Mouse (Mus musculus): ENCODE measurements around the gene Acta1. TPM values are rescaled to one million over a fixed set of nuclear protein-coding genes. Genes with fewer than 3 reads are reported as not detected.

Gene Acta1
- polyA plus RNA-seq, 1 experiment from 2014 or later, result 9.0 TPM

GRCm38 (mm10) chr8:123895680-123896365 lies 1.3 kb upstream of the Acta1 start:
- Histone ChIP-seq H3K9me3 (no peaks in the 10 kb centered on the region), H3K9ac (no peak overlapping the region), H3K27me3 (peaks cover 58% of the 10 kb centered on the region), H3K4me3 (no peak overlapping the region), H3K4me1 (0 out of 2 replicates have a peak, but pooled peaks cover 3% of the 10 kb centered on the region), H3K36me3 (peaks cover 18% of the 10 kb centered on the region; the same call in 1 of the 2 replicates), H3K4me2 (no peak overlapping the region), H3K27ac (no peak overlapping the region)
- ATAC-seq (ENCODE audit: borderline replicate concordance, extremely low read depth, low FRiP score, low TSS enrichment), result no peak
- WGBS, result 66% methylated on average over 9 of the region's 9 CpGs

GRCm38 (mm10) chr8:123895230-123895629 lies 679 bp upstream of the Acta1 start:
- H3K4me3 ChIP-seq, result no peak overlapping the region
- no peak overlapping the region for H3K9ac ChIP-seq
- no peaks in the 10 kb centered on the region for H3K9me3 ChIP-seq
- H3K27me3 ChIP-seq, result peaks cover 64% of the 10 kb centered on the region
- no peak overlapping the region for H3K4me2 ChIP-seq
- H3K27ac ChIP-seq, result no peak overlapping the region
- ATAC-seq (ENCODE audit: borderline replicate concordance, extremely low read depth, low FRiP score, low TSS enrichment), result no peak
- H3K36me3 ChIP-seq, result peaks cover 12% of the 10 kb centered on the region; the same call in 1 of the 2 replicates
- H3K4me1 ChIP-seq, result 0 out of 2 replicates have a peak, but pooled peaks cover 3% of the 10 kb centered on the region
- WGBS, result 73% methylated on average over 4 of the region's 4 CpGs

GRCm38 (mm10) chr8:123893413-123893812 lies 1.1 kb downstream of the Acta1 start:
- WGBS, result 72% methylated on average over 11 of the region's 11 CpGs
- Histone ChIP-seq H3K9me3 (no peaks in the 10 kb centered on the region), H3K27ac (no peak overlapping the region), H3K4me3 (no peak overlapping the region), H3K36me3 (no peaks in the 10 kb centered on the region), H3K4me2 (no peak overlapping the region), H3K4me1 (0 out of 2 replicates have a peak, but pooled peaks cover 3% of the 10 kb centered on the region), H3K27me3 (peaks cover 72% of the 10 kb centered on the region), H3K9ac (no peak overlapping the region)
- ATAC-seq (ENCODE audit: borderline replicate concordance, extremely low read depth, low FRiP score, low TSS enrichment), result no peak

- no peak overlapping the region for H3K4me3 ChIP-seq
- H3K4me1 ChIP-seq, result 0 out of 2 replicates have a peak, but pooled peaks cover 3% of the 10 kb centered on the region
- no peak for ATAC-seq (ENCODE audit: borderline replicate concordance, extremely low read depth, low FRiP score, low TSS enrichment)
- no peak overlapping the region for H3K27ac ChIP-seq
- H3K4me2 ChIP-seq, result no peak overlapping the region
- no peaks in the 10 kb centered on the region for H3K9me3 ChIP-seq
- WGBS, result 12% methylated on average over 30 of the region's 30 CpGs
- no peaks in the 10 kb centered on the region for H3K36me3 ChIP-seq
- H3K9ac ChIP-seq, result no peak overlapping the region
- H3K27me3 ChIP-seq, result peaks cover 72% of the 10 kb centered on the region
Measured at GRCm38 (mm10) chr8:123892586-123893155, 1.9 kb downstream of the Acta1 start.

GRCm38 (mm10) chr8:123891883-123892585 lies 2.5 kb downstream of the Acta1 start:
- no peaks in the 10 kb centered on the region for H3K9me3 ChIP-seq
- ATAC-seq (ENCODE audit: borderline replicate concordance, extremely low read depth, low FRiP score, low TSS enrichment), result no peak
- peaks cover 72% of the 10 kb centered on the region for H3K27me3 ChIP-seq
- 0 out of 2 replicates have a peak, but pooled peaks cover 3% of the 10 kb centered on the region for H3K4me1 ChIP-seq
- H3K4me2 ChIP-seq, result no peak overlapping the region; the same call in 1 of the 2 replicates
- H3K27ac ChIP-seq, result no peak overlapping the region
- WGBS, result 1% methylated on average over 49 of the region's 49 CpGs
- no peak overlapping the region for H3K9ac ChIP-seq
- H3K36me3 ChIP-seq, result no peaks in the 10 kb centered on the region
- H3K4me3 ChIP-seq, result no peak overlapping the region

- 0 out of 2 replicates have a peak, but pooled peaks cover 3% of the 10 kb centered on the region for H3K4me1 ChIP-seq
- H3K4me3 ChIP-seq, result no peak overlapping the region
- no peaks in the 10 kb centered on the region for H3K36me3 ChIP-seq
- 2% methylated on average over 11 of the region's 11 CpGs for WGBS
- H3K27ac ChIP-seq, result no peak overlapping the region
- no peaks in the 10 kb centered on the region for H3K9me3 ChIP-seq
- ATAC-seq (ENCODE audit: borderline replicate concordance, extremely low read depth, low FRiP score, low TSS enrichment), result no peak
- no peak overlapping the region for H3K4me2 ChIP-seq
- peaks cover 71% of the 10 kb centered on the region for H3K27me3 ChIP-seq
- H3K9ac ChIP-seq, result no peak overlapping the region
Measured at GRCm38 (mm10) chr8:123891271-123891670, 3.3 kb downstream of the Acta1 start.

- ATAC-seq (ENCODE audit: borderline replicate concordance, extremely low read depth, low FRiP score, low TSS enrichment), result no peak
- H3K4me1 ChIP-seq, result 0 out of 2 replicates have a peak, but pooled peaks cover 3% of the 10 kb centered on the region
- H3K9me3 ChIP-seq, result no peaks in the 10 kb centered on the region
- 57% methylated on average over 4 of the region's 4 CpGs for WGBS
- peaks cover 63% of the 10 kb centered on the region for H3K27me3 ChIP-seq
- H3K4me2 ChIP-seq, result no peak overlapping the region
- no peaks in the 10 kb centered on the region for H3K36me3 ChIP-seq
- no peak overlapping the region for H3K9ac ChIP-seq
- no peak overlapping the region for H3K27ac ChIP-seq
- H3K4me3 ChIP-seq, result no peak overlapping the region
Measured at GRCm38 (mm10) chr8:123889797-123890196, 4.8 kb downstream of the Acta1 start.

- peaks cover 50% of the 10 kb centered on the region for H3K27me3 ChIP-seq
- no peaks in the 10 kb centered on the region for H3K36me3 ChIP-seq
- WGBS, result 75% methylated on average over 2 of the region's 2 CpGs
Measured at GRCm38 (mm10) chr8:123887956-123888355, 6.6 kb downstream of the Acta1 start.

GRCm38 (mm10) chr8:123887163-123887562 lies 7.4 kb downstream of the Acta1 start:
- 86% methylated on average over 4 of the region's 4 CpGs for WGBS
- ATAC-seq (ENCODE audit: borderline replicate concordance, extremely low read depth, low FRiP score, low TSS enrichment), result no peak
- no peaks in the 10 kb centered on the region for H3K36me3 ChIP-seq

More at GRCm38 (mm10) chr8:123887956-123888355, 6.6 kb downstream of the Acta1 start:
- ATAC-seq (ENCODE audit: borderline replicate concordance, extremely low read depth, low FRiP score, low TSS enrichment), result no peak
- H3K27ac ChIP-seq, result no peak overlapping the region
- H3K4me3 ChIP-seq, result no peak overlapping the region
- H3K4me2 ChIP-seq, result no peak overlapping the region
- no peaks in the 10 kb centered on the region for H3K9me3 ChIP-seq
- H3K9ac ChIP-seq, result no peak overlapping the region
- 0 out of 2 replicates have a peak, but pooled peaks cover 8% of the 10 kb centered on the region for H3K4me1 ChIP-seq

GRCm38 (mm10) chr8:123884721-123885565 lies 9.6 kb downstream of the Acta1 start:
- Histone ChIP-seq H3K4me2 (no peak overlapping the region), H3K27me3 (peaks cover 20% of the 10 kb centered on the region), H3K9me3 (no peaks in the 10 kb centered on the region), H3K9ac (no peak overlapping the region), H3K36me3 (no peaks in the 10 kb centered on the region), H3K27ac (no peak overlapping the region), H3K4me3 (no peak overlapping the region), H3K4me1 (0 out of 2 replicates have a peak, but pooled peaks cover 4% of the 10 kb centered on the region)
- peak; percentile 35; the same call in 1 of the 2 replicates for ATAC-seq (ENCODE audit: borderline replicate concordance, extremely low read depth, low FRiP score, low TSS enrichment)
- WGBS, result 5% methylated on average over 13 of the region's 14 CpGs

More at GRCm38 (mm10) chr8:123887163-123887562, 7.4 kb downstream of the Acta1 start:
- Histone ChIP-seq H3K27me3 (peaks cover 42% of the 10 kb centered on the region), H3K9me3 (no peaks in the 10 kb centered on the region), H3K27ac (no peak overlapping the region), H3K4me3 (no peak overlapping the region), H3K4me2 (no peak overlapping the region), H3K9ac (no peak overlapping the region), H3K4me1 (0 out of 2 replicates have a peak, but pooled peaks cover 8% of the 10 kb centered on the region)

- Histone ChIP-seq H3K4me1 (0 out of 2 replicates have a peak, but pooled peaks cover 4% of the 10 kb centered on the region), H3K27me3 (peaks cover 15% of the 10 kb centered on the region; the same call in 1 of the 2 replicates), H3K9me3 (no peaks in the 10 kb centered on the region), H3K9ac (no peak overlapping the region), H3K27ac (no peak overlapping the region), H3K4me2 (no peak overlapping the region), H3K4me3 (no peak overlapping the region), H3K36me3 (no peaks in the 10 kb centered on the region)
- no peak for ATAC-seq (ENCODE audit: borderline replicate concordance, extremely low read depth, low FRiP score, low TSS enrichment)
- 68% methylated on average over 4 of the region's 4 CpGs for WGBS
Measured at GRCm38 (mm10) chr8:123883094-123883493, 11.5 kb downstream of the Acta1 start.
